Mouse (Mus musculus) ES-Bruce4 (cell line): ENCODE data around the gene Mcoln1. TPM values are rescaled to one million over a fixed set of nuclear protein-coding genes. Genes with fewer than 3 reads are reported as not detected.

Experiments used
- H3K27ac ChIP-seq: 2 replicates; pipeline ENCODE4 v1.5.1; 2012; ENCODE audit warnings: low read length, inconsistent platforms; ENCODE audit not compliant: insufficient read depth
- H3K27me3 ChIP-seq: 2 replicates; pipeline ENCODE4 v1.6.1; 2012; ENCODE audit warnings: mild to moderate bottlenecking, low read length, inconsistent platforms; ENCODE audit not compliant: control insufficient read depth, poor library complexity, insufficient read depth, severe bottlenecking
- H3K36me3 ChIP-seq: 2 replicates; pipeline ENCODE4 v1.6.1; 2012; ENCODE audit warnings: inconsistent platforms, mild to moderate bottlenecking, low read length, moderate library complexity; ENCODE audit not compliant: control insufficient read depth, poor library complexity, insufficient read depth, severe bottlenecking
- H3K4me1 ChIP-seq: one replicate; pipeline ENCODE4 v1.8.1; 2011; ENCODE audit warnings: low read length; ENCODE audit not compliant: control insufficient read depth, insufficient read depth
- H3K4me3 ChIP-seq: 2 replicates; pipeline ENCODE4 v1.5.1; 2011; ENCODE audit warnings: low read depth, mild to moderate bottlenecking, low read length
- H3K9ac ChIP-seq: 2 replicates; pipeline ENCODE4 v1.6.1; 2012; ENCODE audit warnings: low read depth, mild to moderate bottlenecking, inconsistent platforms; ENCODE audit not compliant: poor library complexity, severe bottlenecking
- H3K9me3 ChIP-seq: replicated peaks from 2 replicates; pipeline ENCODE4 v1.6.1; 2012; ENCODE audit warnings: mild to moderate bottlenecking, low read length, inconsistent platforms; ENCODE audit not compliant: control insufficient read depth, poor library complexity, insufficient read depth, severe bottlenecking
- CTCF ChIP-seq: IDR thresholded peaks from one replicate; pipeline ENCODE4 v1.8.1; 2011; ENCODE audit warnings: low read depth, low read length
- EP300 ChIP-seq: IDR thresholded peaks from 2 replicates; pipeline ENCODE4 v1.6.1; 2011; ENCODE audit warnings: low read depth, low read length; ENCODE audit not compliant: insufficient read depth
- POLR2A ChIP-seq: IDR thresholded peaks from one replicate; pipeline ENCODE4 v1.8.1; 2011; ENCODE audit warnings: low read length; ENCODE audit not compliant: insufficient read depth
- polyA plus RNA-seq: library from polyadenylated mRNA; stranded (reverse); fragments of >200 nt; gene quantifications from 2 replicates; pipeline ENCODE4 v1.2.4, GENCODE M21; 2011; ENCODE audit warnings: low read depth; ENCODE audit not compliant: missing spikeins, insufficient read depth, insufficient read length

Gene Mcoln1
- polyA plus RNA-seq, 1 experiment: 62.0 TPM

- TF ChIP-seq POLR2A (no peak), CTCF (no peak), EP300 (no peak)
- Histone ChIP-seq H3K27ac (no peak overlapping the region), H3K27me3 (no peaks in the 10 kb centered on the region), H3K4me1 (no peaks in the 10 kb centered on the region), H3K9me3 (no peaks in the 10 kb centered on the region), H3K4me3 (peak overlapping the region; percentile 84), H3K9ac (peak overlapping the region; percentile 75), H3K36me3 (peaks cover 19% of the 10 kb centered on the region)
Observed at GRCm38 (mm10) chr8:3515771-3516417, 15.6 kb downstream of the Mcoln1 start.

- Histone ChIP-seq H3K27me3 (no peaks in the 10 kb centered on the region), H3K4me3 (peak overlapping the region; percentile 84), H3K27ac (no peak overlapping the region), H3K9me3 (no peaks in the 10 kb centered on the region), H3K4me1 (no peaks in the 10 kb centered on the region), H3K36me3 (peaks cover 20% of the 10 kb centered on the region), H3K9ac (peak overlapping the region; percentile 75)
- TF ChIP-seq POLR2A (no peak), EP300 (no peak), CTCF (no peak)
Observed at GRCm38 (mm10) chr8:3516450-3517116, 16.3 kb downstream of the Mcoln1 start.

- Histone ChIP-seq H3K27ac (no peak overlapping the region), H3K36me3 (peaks cover 23% of the 10 kb centered on the region), H3K9me3 (no peaks in the 10 kb centered on the region), H3K4me1 (no peaks in the 10 kb centered on the region), H3K4me3 (peak overlapping the region; percentile 84), H3K9ac (peak overlapping the region; percentile 75), H3K27me3 (no peaks in the 10 kb centered on the region)
- TF ChIP-seq EP300 (no peak), CTCF (no peak), POLR2A (no peak)
Observed at GRCm38 (mm10) chr8:3517117-3517495, 16.8 kb downstream of the Mcoln1 start.

- Histone ChIP-seq H3K27me3 (no peaks in the 10 kb centered on the region), H3K9me3 (no peaks in the 10 kb centered on the region), H3K9ac (no peak overlapping the region), H3K4me3 (no peak overlapping the region), H3K4me1 (no peaks in the 10 kb centered on the region), H3K27ac (no peak overlapping the region), H3K36me3 (peaks cover 36% of the 10 kb centered on the region)
- TF ChIP-seq POLR2A (no peak), CTCF (no peak), EP300 (no peak)
Observed at GRCm38 (mm10) chr8:3522007-3522697, 21.9 kb downstream of the Mcoln1 start.

GRCm38 (mm10) chr8:3530816-3531215, 30.6 kb downstream of the Mcoln1 start:
- Histone ChIP-seq H3K36me3 (peaks cover 6% of the 10 kb centered on the region), H3K27me3 (no peaks in the 10 kb centered on the region), H3K9me3 (no peaks in the 10 kb centered on the region), H3K4me1 (no peaks in the 10 kb centered on the region), H3K9ac (no peak overlapping the region), H3K4me3 (no peak overlapping the region), H3K27ac (no peak overlapping the region)
- TF ChIP-seq EP300 (no peak), POLR2A (no peak), CTCF (no peak)

GRCm38 (mm10) chr8:3531936-3532335, 31.7 kb downstream of the Mcoln1 start:
- peak overlapping the region; percentile 3 for H3K4me3 ChIP-seq
- H3K9me3 ChIP-seq: no peaks in the 10 kb centered on the region
- no peaks in the 10 kb centered on the region for H3K27me3 ChIP-seq
- H3K36me3 ChIP-seq: no peaks in the 10 kb centered on the region
- H3K27ac ChIP-seq: no peak overlapping the region
- no peak overlapping the region for H3K9ac ChIP-seq
- H3K4me1 ChIP-seq: no peaks in the 10 kb centered on the region
- TF ChIP-seq POLR2A (no peak), EP300 (no peak), CTCF (no peak)
